Mouse (Mus musculus): Measurements from ENCODE around the gene BC005624.

DNA sequence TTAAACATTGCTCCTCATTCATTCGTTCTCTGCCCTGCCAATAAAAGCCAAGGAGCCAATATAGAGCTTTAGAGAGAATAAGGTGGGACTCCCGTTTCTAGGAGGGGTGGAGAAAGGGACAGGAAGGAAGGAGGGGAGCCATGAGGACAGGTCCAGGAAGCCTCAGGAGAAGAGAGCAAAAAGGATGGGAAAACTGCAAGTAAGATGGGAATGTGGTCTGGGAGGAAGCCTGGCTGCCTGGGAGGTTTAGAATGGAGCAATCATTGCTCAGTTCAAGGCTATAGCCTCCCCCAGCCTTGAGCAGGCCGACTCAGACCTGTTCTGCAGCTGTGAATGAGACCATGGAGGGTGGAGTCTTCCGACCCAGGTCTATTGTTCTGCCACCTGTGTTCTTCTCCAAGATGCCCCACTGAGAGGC, 43.4 kb downstream of the BC005624 start:
- TF ChIP-seq CTCF (IDR thresholded peaks at IDR 0.05; ENCODE audit: low read depth, low read length): no peak
- peak; percentile 36 for TF ChIP-seq POLR2A (IDR thresholded peaks at IDR 0.05; ENCODE audit: insufficient read depth, low read length)
